Mouse (Mus musculus) CD8-positive naive resting alpha-beta T cell, adult 2 months (primary cell): ENCODE results near the gene Cdk4.
A peak's percentile ranks its signal among the peaks of the same experiment; 100 is the strongest.

Experiments used
- DNase-seq, 2 experiments: peaks; one replicate each; pipeline ENCODE4 v3.0.0; 2022; ENCODE audit warnings: low read depth in 2 of 2, low spot score in 2 of 2

Cdk4 gene

GRCm38 (mm10) chr10:127073981-127074380, 10.6 kb downstream of the Cdk4 start:
- DNase-seq: no peak

DNA sequence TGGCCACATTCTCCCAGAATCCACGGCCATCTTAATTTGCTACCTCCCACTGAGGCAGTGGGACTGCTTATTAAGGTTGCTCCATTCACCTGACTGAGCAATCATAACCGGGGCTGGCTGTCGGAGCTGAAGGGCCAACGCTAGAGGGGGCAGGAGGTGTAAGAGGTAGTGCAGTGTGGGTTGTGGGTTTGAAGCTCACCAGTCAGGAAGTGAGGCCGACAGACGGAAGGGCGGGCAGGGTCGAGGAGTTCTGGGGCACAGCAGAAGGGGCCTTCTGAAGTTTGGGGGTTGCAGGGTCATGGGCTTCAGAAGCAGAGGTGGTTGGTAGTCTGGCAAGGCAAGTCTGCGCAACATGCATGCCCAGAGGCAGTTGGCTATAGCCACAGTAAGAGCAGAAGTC, 11.7 kb downstream of the Cdk4 start, which contains the start of gene Agap2:
Gene Agap2 (plus strand): TSS at position 205 of the 400 bp plus-strand sequence.
- DNase-seq: peak; percentile 79 to 86

GRCm38 (mm10) chr10:127075651-127076050, 12.3 kb downstream of the Cdk4 start:
- no peak for DNase-seq

GRCm38 (mm10) chr10:127076082-127076481, 12.7 kb downstream of the Cdk4 start:
- peak; percentile 48 to 74 for DNase-seq

DNA sequence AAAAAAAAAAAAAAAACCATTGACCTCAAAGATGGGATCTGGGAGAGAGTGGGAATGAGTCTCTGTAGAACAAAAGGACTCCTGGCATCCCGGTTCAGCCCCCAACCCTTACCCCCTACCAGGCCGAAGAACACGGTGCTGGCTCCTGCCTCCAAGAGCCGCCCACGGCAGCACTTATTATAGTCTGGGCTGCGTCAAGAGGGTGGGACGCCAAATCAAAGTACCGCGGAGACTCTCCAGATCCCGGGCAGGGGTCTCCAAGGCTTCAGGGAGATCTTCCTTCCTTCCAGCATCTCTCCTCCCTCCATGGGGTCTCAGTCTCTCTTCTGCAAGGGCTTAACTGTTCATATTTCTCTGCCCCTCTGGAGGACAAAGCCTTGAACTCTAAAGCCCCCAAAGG, 14.2 kb downstream of the Cdk4 start:
- DNase-seq: no peak

DNA sequence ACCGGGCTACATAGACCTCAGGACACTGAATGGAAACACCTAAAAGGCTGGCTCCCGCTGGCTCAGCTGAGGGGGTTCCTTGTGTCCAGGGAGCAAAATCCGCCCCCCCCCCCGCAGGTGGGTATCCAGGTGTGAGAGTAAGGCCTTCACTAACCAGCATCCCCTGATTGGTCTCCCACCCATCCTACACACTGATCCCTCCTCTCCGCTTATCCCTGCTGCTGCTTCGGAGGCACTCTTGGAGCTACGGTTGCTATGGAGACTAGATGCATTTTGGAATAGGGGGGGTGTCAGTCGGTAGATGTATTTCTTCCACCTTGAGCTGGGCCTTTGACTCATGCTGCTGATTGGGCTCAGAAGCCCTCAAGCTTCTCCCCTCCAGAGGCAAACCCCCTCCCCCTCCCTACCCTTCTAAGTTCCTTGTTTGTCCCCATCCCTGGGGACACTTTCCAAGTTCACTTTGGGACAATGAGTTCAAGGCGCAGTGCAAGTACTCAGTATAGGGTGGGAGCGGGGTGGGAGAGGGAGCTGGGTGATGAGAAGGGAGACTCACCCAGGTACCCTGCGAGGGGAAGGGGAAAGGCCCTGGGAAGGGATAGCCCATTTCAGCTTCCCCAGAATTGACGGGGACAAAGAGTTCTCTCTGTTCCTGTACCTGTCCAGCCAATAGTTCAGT, 14.8 kb downstream of the Cdk4 start:
- no peak for DNase-seq

DNA sequence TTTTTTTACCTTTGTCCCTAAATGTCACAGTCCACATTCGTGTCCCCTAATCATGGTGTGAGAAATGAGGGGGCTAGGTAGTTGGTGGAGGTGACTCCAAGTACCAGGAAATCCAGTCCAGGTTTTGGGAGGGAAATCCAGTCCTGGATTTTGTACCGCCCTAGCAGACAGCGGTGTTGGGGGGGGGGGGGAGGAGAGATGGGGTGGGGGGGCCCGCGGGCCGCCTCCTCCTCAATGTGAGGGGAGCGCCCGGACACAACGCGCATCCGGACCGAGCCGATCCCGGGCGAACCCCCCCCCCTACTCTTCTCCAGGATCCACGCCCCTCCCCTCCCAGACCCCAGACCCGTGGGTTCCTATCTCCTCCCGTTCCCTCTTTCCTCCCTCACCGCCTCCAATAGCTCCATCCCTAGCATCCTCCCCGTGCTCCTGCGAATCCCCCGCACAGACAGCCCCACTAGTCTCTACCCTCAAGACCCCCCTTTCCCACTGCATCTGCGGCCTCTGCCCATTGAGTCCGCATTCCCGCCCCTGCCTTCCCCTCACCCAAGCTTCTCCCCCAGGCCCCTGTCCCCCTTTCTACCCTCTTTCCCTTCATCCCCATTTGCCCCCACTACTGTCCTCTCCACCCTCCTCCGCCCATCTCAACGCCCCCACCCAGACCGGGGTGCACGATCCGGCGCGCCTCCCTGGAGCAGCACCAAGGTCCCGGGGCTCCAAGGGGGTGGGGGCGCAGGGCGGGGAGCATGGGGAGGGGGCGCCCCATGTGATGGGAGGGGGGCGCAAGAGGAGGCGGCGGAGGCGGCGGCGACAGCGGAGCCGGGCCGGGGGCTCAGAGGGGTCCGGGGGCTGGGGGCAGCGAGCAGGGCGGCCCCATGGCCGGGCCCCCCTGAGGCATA, 15.6 kb downstream of the Cdk4 start:
- DNase-seq: no peak

GRCm38 (mm10) chr10:127079665-127080391, 16.5 kb downstream of the Cdk4 start:
- DNase-seq: no peak

- no peak for DNase-seq
These were observed 17.8 kb downstream of the Cdk4 start for GRCm38 (mm10) chr10:127080901-127081780.

- DNase-seq: no peak
These were observed 18.8 kb downstream of the Cdk4 start for GRCm38 (mm10) chr10:127081996-127082620.

GRCm38 (mm10) chr10:127083292-127083914, 20.1 kb downstream of the Cdk4 start:
- no peak for DNase-seq

GRCm38 (mm10) chr10:127083915-127084306, 20.6 kb downstream of the Cdk4 start:
- DNase-seq: no peak

DNA sequence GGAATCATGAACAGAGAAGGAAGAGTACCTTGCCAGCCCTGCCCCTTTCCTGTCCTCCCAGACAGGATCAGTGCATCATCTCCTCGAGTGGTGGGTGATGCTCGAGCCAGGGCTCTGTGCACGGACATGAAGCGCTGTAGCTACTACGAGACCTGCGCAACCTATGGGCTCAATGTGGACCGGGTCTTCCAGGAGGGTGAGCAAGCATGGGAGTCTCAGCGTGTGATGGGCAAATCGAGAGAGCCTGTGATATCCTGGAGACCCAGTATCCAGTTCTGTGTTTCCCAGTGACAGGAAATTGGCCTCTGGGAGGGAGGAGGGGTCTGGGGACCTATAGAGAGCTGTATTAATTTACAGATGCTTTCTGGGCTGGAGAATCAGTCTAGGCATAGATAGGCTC, 21.7 kb downstream of the Cdk4 start:
- DNase-seq: no peak

- no peak for DNase-seq
These were observed 22.3 kb downstream of the Cdk4 start for GRCm38 (mm10) chr10:127085633-127086032.

DNA sequence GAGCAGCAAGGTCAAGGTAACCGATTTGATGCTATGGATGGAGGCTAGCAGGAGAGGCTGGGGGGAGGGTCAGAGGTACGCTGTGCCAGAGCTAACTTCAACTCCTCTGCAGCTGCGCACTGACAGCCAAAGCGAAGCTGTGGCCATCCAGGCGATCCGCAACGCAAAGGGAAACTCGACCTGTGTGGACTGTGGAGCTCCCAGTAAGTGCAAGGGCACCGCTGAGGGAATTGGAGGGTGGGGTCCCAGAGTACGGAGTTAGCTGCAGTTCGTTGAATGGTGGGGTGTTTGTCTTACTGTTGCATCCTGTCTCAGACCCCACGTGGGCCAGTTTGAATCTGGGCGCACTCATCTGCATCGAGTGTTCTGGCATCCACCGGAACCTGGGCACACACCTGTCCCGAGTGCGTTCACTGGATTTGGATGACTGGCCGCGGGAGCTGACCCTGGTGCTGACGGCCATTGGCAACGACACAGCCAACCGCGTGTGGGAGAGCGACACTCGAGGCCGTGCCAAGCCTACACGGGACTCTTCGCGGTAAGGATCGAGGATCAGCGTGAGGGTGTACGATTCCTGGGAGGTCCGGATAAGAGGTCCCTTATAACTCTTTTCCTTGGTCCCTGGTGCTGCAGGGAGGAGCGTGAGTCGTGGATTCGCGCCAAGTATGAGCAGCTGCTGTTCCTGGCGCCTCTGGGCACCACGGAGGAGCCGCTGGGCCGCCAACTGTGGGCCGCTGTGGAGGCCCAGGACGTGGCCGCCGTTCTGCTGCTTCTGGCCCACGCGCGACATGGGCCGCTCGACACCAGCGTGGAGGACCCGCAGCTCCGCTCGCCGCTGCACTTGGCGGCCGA, 27.5 kb downstream of the Cdk4 start:
- no peak for DNase-seq

DNA sequence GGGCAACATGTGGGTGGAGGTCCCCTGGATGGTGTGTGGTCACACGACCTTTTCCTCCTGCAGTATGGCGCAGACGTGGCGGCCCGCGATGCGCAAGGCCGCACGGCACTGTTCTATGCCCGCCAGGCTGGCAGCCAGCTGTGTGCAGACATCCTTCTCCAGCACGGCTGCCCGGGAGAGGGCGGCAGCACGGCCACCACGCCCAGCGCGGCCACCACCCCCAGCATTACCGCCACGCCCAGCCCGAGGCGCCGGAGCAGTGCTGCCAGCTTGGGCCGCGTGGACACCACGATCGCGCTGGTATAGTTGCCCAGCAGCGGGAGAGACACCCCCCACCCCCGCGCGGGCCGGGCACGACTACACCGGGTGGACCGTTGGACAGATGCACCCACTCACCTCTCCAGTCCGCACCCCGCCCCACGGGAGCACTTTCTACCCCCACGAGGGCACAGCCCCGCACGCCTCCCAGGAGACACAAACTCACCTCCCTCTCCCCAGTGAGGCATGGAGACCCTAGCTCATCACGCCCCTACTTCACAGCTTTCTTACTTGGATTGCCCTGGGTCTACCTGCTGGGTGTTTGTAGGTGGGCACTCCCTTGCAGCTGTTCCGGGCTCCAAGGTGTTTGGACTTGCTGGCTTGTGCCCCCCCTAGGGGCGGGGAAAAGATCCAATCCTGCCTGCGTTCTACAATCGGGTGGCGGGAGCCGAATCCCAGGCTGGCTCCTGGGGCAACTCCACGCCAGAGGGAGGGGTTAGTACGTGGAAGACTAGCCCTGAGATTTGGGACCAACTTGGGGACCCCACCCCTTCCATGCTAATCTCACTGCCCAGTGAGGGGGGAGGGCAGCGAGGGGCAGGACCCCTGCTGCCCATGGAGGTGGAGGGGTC, 28.4 kb downstream of the Cdk4 start:
- no peak for DNase-seq

DNA sequence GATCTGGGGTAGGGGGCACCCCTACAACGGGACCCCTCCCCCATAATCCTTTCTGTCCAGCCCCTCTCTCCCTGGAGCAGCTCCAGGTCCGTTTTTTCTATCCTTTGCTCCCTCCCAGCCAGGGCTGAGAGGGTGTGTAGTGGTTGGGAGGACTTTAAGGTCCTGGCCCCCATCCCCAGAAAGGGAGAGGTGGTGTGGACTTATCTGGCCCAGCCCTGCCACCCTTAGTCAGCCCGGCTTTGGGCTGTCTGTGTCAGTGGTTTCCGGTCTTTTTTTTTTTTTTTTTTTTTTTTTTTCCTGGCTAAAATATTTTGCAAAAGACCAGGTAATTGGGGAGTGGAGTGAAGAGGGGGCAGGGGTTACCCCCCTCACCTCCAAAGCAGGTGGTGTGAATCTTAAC, 29.4 kb downstream of the Cdk4 start:
- DNase-seq: no peak

DNA sequence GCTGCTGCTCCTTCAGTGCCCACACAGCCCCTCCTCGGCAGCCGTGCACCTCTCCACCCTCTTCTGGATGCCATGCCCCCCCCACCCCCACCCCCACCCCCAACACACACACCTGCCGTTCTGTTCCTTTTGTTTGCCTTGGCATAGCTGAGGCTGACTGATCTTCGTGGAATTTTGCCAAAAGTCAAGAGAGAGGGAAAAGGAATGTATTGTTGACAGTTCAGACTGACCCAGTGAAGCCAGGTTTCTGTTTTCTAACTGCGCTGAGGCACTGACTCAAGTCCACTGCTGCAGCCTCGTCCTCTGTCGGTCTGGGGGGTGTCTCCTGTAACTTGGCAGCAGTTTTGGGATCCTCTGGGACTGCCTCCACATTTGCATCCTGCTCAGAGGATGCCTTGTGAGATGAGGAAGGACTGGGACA, 31.1 kb downstream of the Cdk4 start:
- no peak for DNase-seq
